Mouse (Mus musculus) inflammation-experienced regulatory T-cells, adult 6 months (primary cell): ENCODE data around the gene Hsph1. TPM values are rescaled to one million over a fixed set of nuclear protein-coding genes. Genes with fewer than 3 reads are reported as not detected.
A peak's percentile ranks its signal among the peaks of the same experiment; 100 is the strongest.

ENCODE experiments used
- ATAC-seq: one replicate; pipeline ENCODE4 v1.8.0; 2017
- polyA plus RNA-seq, 3 experiments: library from polyadenylated mRNA; unstranded; fragments of 100-300 nt; shearing (Covaris generic); gene quantifications; one replicate each; pipeline ENCODE4 v1.2.1; 2017

Gene Hsph1
- polyA plus RNA-seq, result 10 to 100 TPM; 15.8 to 35.5 (median 20.2) TPM

- ATAC-seq, result peak; percentile 88
These were observed at the start of gene Hsph1 for GRCm38 (mm10) chr5:149636075-149636920. TSS of gene Hsph1 (minus strand) at chr5:149636376.

GRCm38 (mm10) chr5:149680946-149681345 is 44.8 kb upstream of the Hsph1 start:
- no peak for ATAC-seq

- no peak for ATAC-seq
These were observed 43.7 kb upstream of the Hsph1 start for GRCm38 (mm10) chr5:149679886-149680285.

- no peak for ATAC-seq
These were observed 43.2 kb upstream of the Hsph1 start for GRCm38 (mm10) chr5:149679362-149679761.

- ATAC-seq, result no peak
These were observed 42.8 kb upstream of the Hsph1 start for GRCm38 (mm10) chr5:149678990-149679348.

- ATAC-seq, result peak; percentile 89
These were observed 42.2 kb upstream of the Hsph1 start, which contains the start of gene B3glct for GRCm38 (mm10) chr5:149678100-149678989. TSS of gene B3glct (plus strand) at chr5:149678230.

- ATAC-seq, result no peak
These were observed 41.0 kb upstream of the Hsph1 start for GRCm38 (mm10) chr5:149677196-149677595.

- ATAC-seq, result no peak
These were observed 27.2 kb upstream of the Hsph1 start for GRCm38 (mm10) chr5:149663417-149663816.

- ATAC-seq, result no peak
These were observed 26.8 kb upstream of the Hsph1 start for GRCm38 (mm10) chr5:149662980-149663379.

- ATAC-seq, result no peak
These were observed 25.3 kb upstream of the Hsph1 start for GRCm38 (mm10) chr5:149661428-149661827.

- ATAC-seq, result no peak
These were observed 23.2 kb upstream of the Hsph1 start for GRCm38 (mm10) chr5:149659414-149659780.

- no peak for ATAC-seq
These were observed 22.7 kb upstream of the Hsph1 start for GRCm38 (mm10) chr5:149658741-149659413.

- ATAC-seq, result no peak
These were observed 21.8 kb upstream of the Hsph1 start for GRCm38 (mm10) chr5:149658022-149658421.

GRCm38 (mm10) chr5:149655636-149656035 is 19.5 kb upstream of the Hsph1 start:
- ATAC-seq, result no peak

- no peak for ATAC-seq
These were observed 14.0 kb upstream of the Hsph1 start for GRCm38 (mm10) chr5:149650179-149650553.

GRCm38 (mm10) chr5:149649499-149650178 is 13.5 kb upstream of the Hsph1 start:
- ATAC-seq, result no peak

- no peak for ATAC-seq
These were observed 12.8 kb upstream of the Hsph1 start for GRCm38 (mm10) chr5:149648895-149649406.

GRCm38 (mm10) chr5:149648196-149648595 is 12.0 kb upstream of the Hsph1 start:
- ATAC-seq, result no peak

GRCm38 (mm10) chr5:149647367-149648115 is 11.4 kb upstream of the Hsph1 start:
- no peak for ATAC-seq

GRCm38 (mm10) chr5:149642783-149643509 is 6.8 kb upstream of the Hsph1 start:
- ATAC-seq, result no peak

GRCm38 (mm10) chr5:149642366-149642765 is 6.2 kb upstream of the Hsph1 start:
- no peak for ATAC-seq
